Mouse (Mus musculus): ENCODE data around the gene Slc25a25.

Slc25a25 gene

DNA sequence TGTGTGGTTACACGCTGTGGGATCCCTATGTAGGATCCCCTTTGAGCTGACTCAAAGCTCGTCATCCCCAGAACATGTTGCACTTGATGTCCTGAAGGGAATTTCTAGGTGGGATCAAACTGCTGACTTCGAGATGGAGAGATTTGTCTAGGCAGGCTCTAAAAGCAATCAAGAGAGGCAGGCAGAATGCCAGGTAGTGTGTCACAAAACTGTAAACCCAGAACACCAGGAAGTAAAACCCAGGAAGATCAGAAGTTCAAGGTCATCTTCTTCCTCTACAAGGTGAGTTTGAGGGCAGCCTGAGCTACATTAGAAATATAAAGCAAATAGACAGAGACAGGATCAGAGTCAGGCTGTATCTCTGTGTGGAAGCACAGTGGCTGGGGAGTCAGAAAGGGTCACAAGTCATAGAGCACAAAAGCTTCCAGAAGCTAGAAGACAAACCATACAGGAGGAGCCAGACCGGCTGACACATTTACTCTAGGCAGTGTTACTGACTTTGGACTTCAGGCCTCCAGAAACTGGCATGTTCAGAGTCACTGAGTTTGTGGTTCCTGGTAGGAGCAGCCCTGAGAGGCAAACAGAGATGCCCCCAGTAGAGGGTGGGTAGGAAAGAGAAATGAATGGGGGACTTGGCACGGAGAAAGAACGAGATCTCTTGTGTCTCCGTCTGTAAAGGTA is 44.0 kb downstream of the Slc25a25 start:
- DNase-seq (ENCODE audit: low read depth, low spot score), result no peak

GRCm38 (mm10) chr2:32404663-32405062 is 46.6 kb downstream of the Slc25a25 start:
- peak; percentile 97 for DNase-seq (ENCODE audit: low read depth, low spot score)

- DNase-seq (ENCODE audit: low read depth, low spot score), result no peak
Observed at GRCm38 (mm10) chr2:32396695-32397094, 54.5 kb downstream of the Slc25a25 start.

GRCm38 (mm10) chr2:32395946-32396621 is 55.2 kb downstream of the Slc25a25 start:
- DNase-seq (ENCODE audit: low read depth, low spot score), result peak; percentile 96

GRCm38 (mm10) chr2:32395484-32395945 is 55.7 kb downstream of the Slc25a25 start, which contains the start of gene Ptges2:
Ptges2 (plus strand) TSS chr2:32395896.
- DNase-seq (ENCODE audit: low read depth, low spot score), result peak; percentile 90

DNA sequence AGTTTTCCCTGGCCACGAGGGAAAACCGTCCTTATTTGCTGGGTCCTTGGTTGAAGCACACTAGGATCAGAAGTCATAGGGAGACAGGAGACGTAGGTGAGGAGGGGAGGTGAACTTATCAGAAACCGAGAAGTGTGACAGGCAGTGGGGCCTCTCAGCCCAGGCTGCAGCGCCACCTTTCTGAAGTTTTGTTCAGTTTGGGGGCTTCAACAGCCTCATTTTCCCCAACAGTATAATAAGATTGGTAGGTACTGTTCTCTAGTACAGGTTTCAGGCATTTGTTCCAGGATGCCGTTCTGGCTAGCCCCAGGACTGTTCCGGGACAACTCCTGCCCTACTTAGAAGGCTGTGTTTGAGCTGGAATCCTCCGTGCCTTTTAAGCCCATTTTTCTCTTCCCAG is 56.3 kb downstream of the Slc25a25 start:
- DNase-seq (ENCODE audit: low read depth, low spot score), result peak; percentile 60

GRCm38 (mm10) chr2:32392063-32392462 is 59.2 kb downstream of the Slc25a25 start:
- no peak for DNase-seq (ENCODE audit: low read depth, low spot score)

GRCm38 (mm10) chr2:32390871-32391270 is 60.4 kb downstream of the Slc25a25 start:
- peak; percentile 48 for DNase-seq (ENCODE audit: low read depth, low spot score)

- no peak for DNase-seq (ENCODE audit: low read depth, low spot score)
Observed at GRCm38 (mm10) chr2:32389157-32389556, 62.1 kb downstream of the Slc25a25 start.

DNA sequence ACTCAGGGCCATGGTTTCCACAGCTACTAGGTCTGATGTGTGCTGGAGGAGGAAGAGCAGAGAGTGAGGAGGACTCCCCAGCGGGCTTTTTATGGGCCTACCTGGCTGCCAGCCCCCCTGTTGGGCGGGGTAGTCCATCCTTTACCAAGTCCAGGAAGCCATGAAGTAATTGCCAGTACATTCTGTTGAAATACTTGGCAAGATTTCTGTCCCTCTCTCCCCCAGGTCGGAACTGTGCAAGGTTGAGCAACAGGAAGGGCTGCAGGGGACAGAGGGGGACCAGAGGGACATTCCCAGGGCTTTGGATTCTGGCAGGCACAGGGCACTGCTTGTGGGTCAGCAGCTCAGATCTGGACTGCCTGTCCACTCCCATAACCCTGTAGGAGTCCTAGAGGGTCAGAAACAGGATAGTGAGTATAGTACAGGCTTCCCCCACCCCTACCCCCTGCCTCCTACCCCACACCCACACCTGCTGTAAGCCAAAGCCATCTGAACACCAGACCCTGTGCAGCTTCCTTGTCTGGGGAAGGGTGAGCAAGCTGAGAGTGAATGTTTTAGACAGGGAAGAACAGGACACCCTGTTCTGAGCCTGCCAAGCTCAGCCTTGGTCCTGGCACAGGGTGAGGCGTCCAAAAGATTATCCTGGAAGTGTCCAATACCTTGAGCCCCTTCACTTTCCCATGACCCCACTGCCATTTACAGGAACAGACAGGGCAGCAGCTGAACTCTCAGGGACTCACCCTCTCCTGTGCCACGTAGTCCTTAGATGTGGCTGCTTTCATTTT is 63.3 kb downstream of the Slc25a25 start, which contains the start of gene Lcn2:
Gene Lcn2 (minus strand): TSS at position 547 of the 785 bp plus-strand sequence.
- no peak for DNase-seq (ENCODE audit: low read depth, low spot score)

DNA sequence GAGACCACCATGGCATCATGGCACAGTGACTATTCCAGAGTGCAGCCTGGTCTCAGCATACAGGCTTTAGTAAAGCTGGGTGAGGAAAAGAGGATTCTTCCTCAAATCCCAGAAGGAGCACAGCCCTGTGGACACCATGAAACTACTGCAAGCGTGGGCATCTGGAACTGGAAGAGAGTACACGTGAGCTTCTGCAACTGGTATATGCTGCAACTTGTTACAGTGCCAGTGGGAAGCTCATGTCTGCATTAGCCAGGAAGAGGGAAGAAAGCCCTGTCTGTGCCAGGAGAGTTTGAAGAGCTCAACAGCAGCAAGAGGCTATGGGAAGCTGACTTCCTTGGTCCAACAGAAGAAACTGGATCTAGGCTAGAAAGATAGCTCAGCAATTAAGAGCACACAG is 68.6 kb downstream of the Slc25a25 start:
- no peak for DNase-seq (ENCODE audit: low read depth, low spot score)

DNA sequence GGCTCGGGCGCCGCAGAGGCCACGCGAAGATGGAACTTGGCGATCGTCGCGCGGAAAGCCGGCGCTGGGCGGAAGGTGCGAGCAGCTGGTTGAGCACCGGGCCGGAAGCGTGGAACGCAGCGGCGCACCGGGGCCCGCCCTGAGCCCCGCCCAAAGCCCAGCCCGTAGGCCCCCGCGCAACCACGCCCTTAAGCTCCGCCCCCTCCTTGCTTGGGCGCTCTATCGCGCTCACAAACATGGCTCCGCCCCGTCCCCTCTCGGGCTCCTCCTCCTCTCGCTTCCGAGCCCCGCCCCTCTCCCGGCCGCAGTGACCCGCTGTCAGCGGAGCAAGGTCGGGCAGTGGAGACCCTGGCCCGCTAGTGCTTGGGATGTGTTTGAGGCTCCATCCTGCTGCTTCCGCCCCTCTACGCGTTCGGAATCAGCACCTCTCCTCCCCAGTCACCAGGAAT is 69.4 kb downstream of the Slc25a25 start, which contains the start of gene 1110008P14Rik:
Gene 1110008P14Rik (minus strand): TSS at position 164 of the 449 bp plus-strand sequence.
- DNase-seq (ENCODE audit: low read depth, low spot score), result peak; percentile 93

DNA sequence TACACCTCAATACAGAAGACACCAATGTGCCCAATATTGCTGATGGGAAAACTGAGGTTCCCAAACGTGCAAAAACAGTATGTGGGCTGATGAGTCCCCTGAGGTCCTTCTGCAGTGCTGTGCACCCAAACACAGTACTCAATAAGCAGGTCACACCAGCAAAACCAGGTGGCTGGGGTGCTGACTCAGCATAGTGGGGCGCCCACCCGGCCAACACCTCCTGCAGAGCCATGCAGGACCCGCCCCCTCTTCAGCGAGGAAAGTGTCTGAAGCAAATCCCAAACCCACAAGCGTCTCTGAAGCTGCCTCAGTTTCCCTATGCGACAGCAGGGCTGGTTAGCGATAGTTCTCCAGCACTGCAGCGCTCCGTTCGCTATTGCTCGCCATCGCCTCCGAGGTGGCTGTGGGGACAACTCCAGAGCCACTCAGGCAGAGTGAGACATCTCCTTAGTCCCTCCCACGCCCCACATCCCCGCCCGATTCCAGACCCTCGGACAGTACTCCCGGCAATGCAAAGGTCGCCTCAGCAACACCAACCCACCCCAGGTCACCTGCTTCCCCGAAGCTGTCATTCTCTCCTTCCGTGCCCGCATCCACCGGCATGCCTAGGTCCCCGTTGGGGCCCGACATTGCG is 70.0 kb downstream of the Slc25a25 start:
- DNase-seq (ENCODE audit: low read depth, low spot score), result peak; percentile 45

- no peak for DNase-seq (ENCODE audit: low read depth, low spot score)
Observed at GRCm38 (mm10) chr2:32380001-32380500, 71.2 kb downstream of the Slc25a25 start.

DNA sequence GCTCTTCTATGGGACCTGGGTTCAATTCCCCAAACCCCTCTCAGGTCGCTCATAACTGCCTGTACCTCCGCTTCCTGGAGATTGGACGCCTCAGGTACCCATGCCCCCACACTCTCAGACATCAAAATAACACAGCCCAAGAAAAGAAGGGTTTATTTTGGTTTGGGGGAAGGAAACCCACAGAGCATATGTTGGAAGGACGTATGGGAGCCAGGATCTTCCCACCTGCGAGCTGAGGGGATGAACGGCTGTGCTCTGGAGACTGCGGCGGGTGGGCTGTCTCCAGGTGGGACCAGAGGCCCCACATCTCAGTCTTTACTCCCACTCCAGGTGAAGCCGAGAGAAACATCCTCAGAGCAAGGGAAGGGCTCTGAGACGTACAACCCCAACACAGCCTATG is 74.3 kb downstream of the Slc25a25 start:
- no peak for DNase-seq (ENCODE audit: low read depth, low spot score)

- DNase-seq (ENCODE audit: low read depth, low spot score), result no peak
Observed at GRCm38 (mm10) chr2:32375317-32375940, 75.8 kb downstream of the Slc25a25 start.

- no peak for DNase-seq (ENCODE audit: low read depth, low spot score)
Observed at GRCm38 (mm10) chr2:32374191-32374590, 77.1 kb downstream of the Slc25a25 start.

DNA sequence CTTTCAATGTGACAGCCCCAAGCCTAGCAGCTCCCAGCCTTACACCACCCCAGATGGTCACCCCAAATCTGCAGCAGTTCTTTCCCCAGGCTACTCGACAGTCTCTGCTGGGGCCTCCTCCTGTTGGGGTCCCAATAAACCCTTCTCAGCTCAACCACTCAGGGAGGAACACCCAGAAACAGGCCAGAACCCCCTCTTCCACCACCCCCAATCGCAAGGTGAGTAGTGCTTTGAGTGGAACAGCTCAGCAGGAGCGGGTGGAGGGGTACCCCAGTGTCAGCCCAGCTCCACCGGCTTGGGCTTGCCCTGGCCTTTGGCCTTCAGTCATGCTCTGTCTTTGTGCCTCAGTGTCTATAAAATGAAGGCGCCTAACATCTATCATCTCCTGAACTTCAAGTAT is 83.9 kb downstream of the Slc25a25 start:
- no peak for DNase-seq (ENCODE audit: low read depth, low spot score)

Measured in ES-CJ7 (cell line).